Mouse (Mus musculus): ENCODE measurements around the gene Crkl. TPM values are rescaled to one million over a fixed set of nuclear protein-coding genes. Genes with fewer than 3 reads are reported as not detected.

Crkl gene
- polyA plus RNA-seq, 1 experiment from 2014 or later = 30.8 TPM

- Histone ChIP-seq H3K4me2 (peak within 1 kb of the TSS; percentile 86), H3K27ac (peak within 1 kb of the TSS; percentile 94), H3K9ac (peak within 1 kb of the TSS; percentile 88), H3K4me3 (replicated peaks) (peak within 1 kb of the TSS; percentile 71), H3K4me1 (replicated peaks) (peaks cover 30% of the 10 kb centered on the region), H3K27me3 (no peaks in the 10 kb centered on the region), H3K36me3 (peaks cover 35% of the 10 kb centered on the region), H3K9me3 (replicated peaks) (no peaks in the 10 kb centered on the region)
- peak; percentile 96 for DNase-seq
- under 1% methylated on average over 67 of the region's 67 CpGs for WGBS (ENCODE audit: insufficient replicate concordance)
- peak; percentile 95 for ATAC-seq (ENCODE audit: low read depth)
Measured at GRCm38 (mm10) chr16:17530640-17531288, 79.0 kb downstream of the Crkl start, which contains the start of gene Thap7. Gene Thap7 (minus strand): TSS chr16:17531136.

- Histone ChIP-seq H3K27ac (no peak overlapping the region), H3K9ac (no peak overlapping the region), H3K36me3 (peaks cover 20% of the 10 kb centered on the region), H3K4me3 (replicated peaks) (no peak overlapping the region), H3K4me2 (peak overlapping the region; percentile 86; the same call in 1 of the 2 replicates), H3K9me3 (replicated peaks) (no peaks in the 10 kb centered on the region), H3K4me1 (replicated peaks) (peaks cover 30% of the 10 kb centered on the region), H3K27me3 (no peaks in the 10 kb centered on the region)
- no peak for ATAC-seq (ENCODE audit: low read depth)
- 52% methylated on average over 4 of the region's 4 CpGs for WGBS (ENCODE audit: insufficient replicate concordance)
- no peak for DNase-seq
Measured at GRCm38 (mm10) chr16:17532271-17532670, 80.5 kb downstream of the Crkl start.

DNA sequence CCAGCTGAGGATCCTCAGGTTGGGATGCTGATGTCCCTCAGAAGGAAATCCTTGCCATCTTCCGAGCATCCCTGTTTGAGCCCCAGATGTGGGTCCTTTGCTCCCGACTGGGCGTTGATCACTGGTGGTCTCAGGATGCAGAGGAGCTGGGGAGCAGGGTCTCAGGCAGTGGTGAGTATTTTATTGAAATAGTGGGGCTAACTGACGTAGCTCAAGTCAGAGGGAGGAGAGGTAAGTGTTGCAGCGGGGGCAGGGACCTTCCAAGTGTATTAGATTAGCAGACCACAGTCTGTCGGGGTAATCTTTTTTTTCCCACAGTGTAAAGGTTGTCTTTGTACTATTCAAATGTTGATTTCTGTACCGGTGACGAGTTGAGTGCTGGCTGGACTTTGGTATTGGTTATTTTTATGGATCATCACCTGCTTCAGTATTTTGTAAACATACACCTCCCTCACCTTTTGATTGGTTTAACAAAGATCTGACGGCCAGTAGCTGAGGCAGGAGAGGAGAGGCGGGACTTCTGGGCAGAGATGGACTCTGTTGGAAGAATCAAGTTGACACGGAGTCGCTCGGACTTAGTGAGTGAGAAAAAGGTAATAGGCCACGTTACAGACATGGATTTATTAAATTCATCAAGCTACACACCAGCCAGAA lies 81.0 kb downstream of the Crkl start:
- H3K27ac ChIP-seq = no peak overlapping the region
- no peak overlapping the region for H3K4me2 ChIP-seq
- H3K27me3 ChIP-seq = no peaks in the 10 kb centered on the region
- DNase-seq (no peak), ATAC-seq (ENCODE audit: low read depth) (no peak)
- H3K4me1 ChIP-seq (replicated peaks) = peaks cover 30% of the 10 kb centered on the region
- WGBS (ENCODE audit: insufficient replicate concordance) = 60% methylated on average over 14 of the region's 14 CpGs
- no peak overlapping the region for H3K4me3 ChIP-seq (replicated peaks)
- no peaks in the 10 kb centered on the region for H3K9me3 ChIP-seq (replicated peaks)
- peaks cover 15% of the 10 kb centered on the region for H3K36me3 ChIP-seq
- no peak overlapping the region for H3K9ac ChIP-seq

GRCm38 (mm10) chr16:17536584-17536983 lies 84.8 kb downstream of the Crkl start:
- no peak for ATAC-seq (ENCODE audit: low read depth)
- H3K36me3 ChIP-seq = no peaks in the 10 kb centered on the region
- WGBS (ENCODE audit: insufficient replicate concordance) = 72% methylated on average over 3 of the region's 3 CpGs
- H3K9me3 ChIP-seq (replicated peaks) = no peaks in the 10 kb centered on the region
- H3K4me1 ChIP-seq (replicated peaks) = peaks cover 10% of the 10 kb centered on the region
- H3K4me3 ChIP-seq (replicated peaks) = no peak overlapping the region
- peaks cover 19% of the 10 kb centered on the region for H3K27me3 ChIP-seq
- no peak overlapping the region for H3K9ac ChIP-seq
- H3K4me2 ChIP-seq = no peak overlapping the region
- H3K27ac ChIP-seq = no peak overlapping the region
- DNase-seq = no peak

Other genes starting within 250 kb of the Crkl start
- gene Ube2l3, start 249.3 kb upstream of the Crkl start, polyA plus RNA-seq (2015; fragmentation: Nextera tagmentation; extraction: Ambion mirVana) = 247 and 282 TPM in 2 replicates
- 0.12 and 0.14 TPM in 2 replicates for gene Rimbp3, start 243.4 kb upstream of the Crkl start, polyA plus RNA-seq (2015; fragmentation: Nextera tagmentation; extraction: Ambion mirVana)
- gene Hic2, start 218.4 kb upstream of the Crkl start, polyA plus RNA-seq (2015; fragmentation: Nextera tagmentation; extraction: Ambion mirVana) = 2.9 and 3.2 TPM in 2 replicates
- 2.8 and 3.2 TPM in 2 replicates for gene Tmem191c, start 175.9 kb upstream of the Crkl start, polyA plus RNA-seq (2015; fragmentation: Nextera tagmentation; extraction: Ambion mirVana)
- 124 and 143 TPM in 2 replicates for gene Serpind1, start 120.6 kb upstream of the Crkl start, polyA plus RNA-seq (2015; fragmentation: Nextera tagmentation; extraction: Ambion mirVana)
- 8.8 and 10.7 TPM in 2 replicates for gene Snap29, start 46.0 kb upstream of the Crkl start, polyA plus RNA-seq (2015; fragmentation: Nextera tagmentation; extraction: Ambion mirVana)
- 12.9 and 15.1 TPM in 2 replicates for gene Pi4ka, start 45.7 kb upstream of the Crkl start, polyA plus RNA-seq (2015; fragmentation: Nextera tagmentation; extraction: Ambion mirVana)
- 0.76 and 1.2 TPM in 2 replicates for gene Aifm3, start 37.6 kb downstream of the Crkl start, polyA plus RNA-seq (2015; fragmentation: Nextera tagmentation; extraction: Ambion mirVana)
- gene Lztr1, start 56.7 kb downstream of the Crkl start, polyA plus RNA-seq (2015; fragmentation: Nextera tagmentation; extraction: Ambion mirVana) = 22.6 and 24.0 TPM in 2 replicates
- gene Thap7, start 79.1 kb downstream of the Crkl start, polyA plus RNA-seq (2015; fragmentation: Nextera tagmentation; extraction: Ambion mirVana) = 30.1 and 32.0 TPM in 2 replicates
- gene Lrrc74b, start 109.3 kb downstream of the Crkl start, polyA plus RNA-seq (2015; fragmentation: Nextera tagmentation; extraction: Ambion mirVana) = not detected in 2 replicates
- gene P2rx6, start 109.9 kb downstream of the Crkl start, polyA plus RNA-seq (2015; fragmentation: Nextera tagmentation; extraction: Ambion mirVana) = 0.09 TPM in 1 of 2 replicates, not detected in the other
- gene Slc7a4, start 131.2 kb downstream of the Crkl start, polyA plus RNA-seq (2015; fragmentation: Nextera tagmentation; extraction: Ambion mirVana) = 1.3 and 1.8 TPM in 2 replicates
- 16.7 and 22.5 TPM in 2 replicates for gene Smpd4, start 167.4 kb downstream of the Crkl start, polyA plus RNA-seq (2015; fragmentation: Nextera tagmentation; extraction: Ambion mirVana)
- 1.6 and 2.3 TPM in 2 replicates for gene Ccdc74a, start 194.5 kb downstream of the Crkl start, polyA plus RNA-seq (2015; fragmentation: Nextera tagmentation; extraction: Ambion mirVana)